ENCODE assay signal across 10 mouse cellular contexts in genomic region chr13:6646266-6646665, GRCm38 (mm10). TPM values are rescaled to one million over a fixed set of nuclear protein-coding genes. Genes with fewer than 3 reads are reported as not detected.
DNase-seq lines count a peak whose midpoint lies in the region; ATAC-seq lines count a peak whose summit lies in the region.
"Had no signal": no experiment of that assay in that cellular context is flagged by ENCODE, and none has a peak within 500 bp of the region (broad histone marks: within the 10 kb centered on the region; RNA-seq: fewer than 3 reads in every experiment).

No protein-coding gene starts in this region.

- no peaks in the 10 kb centered on the region for H3K9me3 ChIP-seq in heart, embryonic 16.5 days (replicated peaks; ENCODE audit: control insufficient read depth, low read length)
- H3K9me3 ChIP-seq in midbrain, embryonic 13.5 days: no peaks in the 10 kb centered on the region
- no peaks in the 10 kb centered on the region for H3K9me3 ChIP-seq in midbrain, embryonic 10.5 days (replicated peaks)
- no peaks in the 10 kb centered on the region for H3K9me3 ChIP-seq in forebrain, embryonic 16.5 days (ENCODE audit: control insufficient read depth, low read length)
- H3K9me3 ChIP-seq: lung, embryonic 15.5 days had no signal

- H3K27ac ChIP-seq in heart, embryonic 16.5 days (ENCODE audit: low read length): peak overlapping the region; percentile 96
- H3K27ac ChIP-seq in midbrain, embryonic 13.5 days: no peak overlapping the region
- H3K27ac ChIP-seq in midbrain, embryonic 10.5 days (replicated peaks): no peak overlapping the region
- no peak overlapping the region for H3K27ac ChIP-seq in forebrain, embryonic 16.5 days (ENCODE audit: low read length)
- H3K27ac ChIP-seq: lung, embryonic 15.5 days had no signal

- peak overlapping the region; percentile 86 for H3K9ac ChIP-seq in heart, embryonic 16.5 days (ENCODE audit: low read length)
- no peak overlapping the region for H3K9ac ChIP-seq in midbrain, embryonic 13.5 days (replicated peaks)
- no peak overlapping the region for H3K9ac ChIP-seq in forebrain, embryonic 16.5 days (replicated peaks; ENCODE audit: low read depth, low read length)
- H3K9ac ChIP-seq: lung, embryonic 15.5 days had no signal

- intact Hi-C loops in heart, postnatal 10 days (cut with DNase I): no loop called here

- H3K4me2 ChIP-seq in heart, embryonic 16.5 days (ENCODE audit: low read depth, low read length): peak overlapping the region; percentile 99
- H3K4me2 ChIP-seq in midbrain, embryonic 13.5 days (replicated peaks): peak overlapping the region; percentile 98
- peak overlapping the region; percentile 100 for H3K4me2 ChIP-seq in forebrain, embryonic 16.5 days (ENCODE audit: low read length)

- no peak for DNase-seq in heart, postnatal 10 days
- no peak for DNase-seq in midbrain, embryonic 10.5 days (ENCODE audit: low spot score)
- DNase-seq in frontal cortex, postnatal 25 days (ENCODE audit: low spot score in 2 of 2): no peak
- no peak for DNase-seq in adrenal gland, adult 2 months
- DNase-seq: kidney, adult 2 months; thymus, postnatal 4 days had no signal

- H3K36me3 ChIP-seq in heart, embryonic 16.5 days (ENCODE audit: control insufficient read depth, insufficient read depth): no peaks in the 10 kb centered on the region
- H3K36me3 ChIP-seq in midbrain, embryonic 13.5 days: no peaks in the 10 kb centered on the region
- no peaks in the 10 kb centered on the region for H3K36me3 ChIP-seq in midbrain, embryonic 10.5 days
- no peaks in the 10 kb centered on the region for H3K36me3 ChIP-seq in forebrain, embryonic 16.5 days (ENCODE audit: control insufficient read depth, insufficient read depth)
- H3K36me3 ChIP-seq: lung, embryonic 15.5 days had no signal

- H3K4me1 ChIP-seq in heart, embryonic 16.5 days (ENCODE audit: control insufficient read depth, insufficient read depth, low read length): peaks cover 17% of the 10 kb centered on the region
- H3K4me1 ChIP-seq in midbrain, embryonic 13.5 days (replicated peaks): peaks cover 21% of the 10 kb centered on the region
- peaks cover 21% of the 10 kb centered on the region for H3K4me1 ChIP-seq in midbrain, embryonic 10.5 days
- peaks cover 18% of the 10 kb centered on the region for H3K4me1 ChIP-seq in forebrain, embryonic 16.5 days (replicated peaks; ENCODE audit: control insufficient read depth, insufficient read depth, low read length)

- no peak for ATAC-seq in heart, embryonic 16.5 days (replicated peaks; ENCODE audit: extremely low read depth, insufficient read depth, low FRiP score)
- no peak for ATAC-seq in midbrain, embryonic 13.5 days
- ATAC-seq in forebrain, embryonic 16.5 days: no peak

- 42% methylated on average over 2 of the region's 2 CpGs for WGBS in heart, embryonic 16.5 days
- WGBS in midbrain, embryonic 13.5 days: 69% methylated on average over 2 of the region's 2 CpGs
- 81% methylated on average over 2 of the region's 2 CpGs for WGBS in midbrain, embryonic 10.5 days
- WGBS in forebrain, embryonic 16.5 days: 71% methylated on average over 2 of the region's 2 CpGs

- H3K4me3 ChIP-seq in heart, embryonic 16.5 days (ENCODE audit: low read length): peak overlapping the region; percentile 89
- peak overlapping the region; percentile 67; the same call in 1 of the 2 replicates for H3K4me3 ChIP-seq in midbrain, embryonic 13.5 days (replicated peaks)
- H3K4me3 ChIP-seq in midbrain, embryonic 10.5 days: no peak overlapping the region
- peak overlapping the region; percentile 77; the same call in 1 of the 2 replicates for H3K4me3 ChIP-seq in forebrain, embryonic 16.5 days (replicated peaks; ENCODE audit: low read length)

- no peaks in the 10 kb centered on the region for H3K27me3 ChIP-seq in heart, embryonic 16.5 days (ENCODE audit: control insufficient read depth, insufficient read depth, low read length)
- H3K27me3 ChIP-seq in midbrain, embryonic 13.5 days: peaks cover 17% of the 10 kb centered on the region; the same call in 1 of the 2 replicates
- H3K27me3 ChIP-seq in midbrain, embryonic 10.5 days (ENCODE audit: low read depth, poor library complexity, severe bottlenecking): peaks cover 24% of the 10 kb centered on the region
- no peaks in the 10 kb centered on the region for H3K27me3 ChIP-seq in forebrain, embryonic 16.5 days (replicated peaks; ENCODE audit: control insufficient read depth, insufficient read depth, low read length)
- H3K27me3 ChIP-seq: lung, embryonic 15.5 days had no signal

RNA-seq across cellular contexts. Expression of gene Pfkp, which starts 2.3 kb away (rescaled TPM):
- 201 and 224 TPM in 2 replicates for polyA plus RNA-seq in heart, embryonic 16.5 days (2015; fragmentation: Nextera tagmentation; extraction: Ambion mirVana)
- total RNA-seq in heart, postnatal 10 days (2021): 10 to 100 TPM; 67.3 to 78.2 TPM
- polyA plus RNA-seq in midbrain, embryonic 13.5 days (2015; fragmentation: Nextera tagmentation; extraction: Ambion mirVana): 135 and 141 TPM in 2 replicates
- polyA plus RNA-seq in midbrain, embryonic 10.5 days (2016; fragmentation: Nextera tagmentation; extraction: Ambion mirVana): 18.0 and 25.3 TPM in 2 replicates
- 207 and 277 TPM in 2 replicates for polyA plus RNA-seq in forebrain, embryonic 16.5 days (2015; fragmentation: Nextera tagmentation; extraction: Ambion mirVana)
- 10 to 100 TPM; 73.0 to 83.9 TPM for total RNA-seq in adrenal gland, adult 2 months (2021)
- 32.6 and 33.0 TPM in 2 replicates for polyA plus RNA-seq in adrenal gland, adult 2 months (2012; rRNA removed)
